Mouse (Mus musculus): ENCODE results near the gene Trex1. TPM values are rescaled to one million over a fixed set of nuclear protein-coding genes. Genes with fewer than 3 reads are reported as not detected.
A peak's percentile ranks its signal among the peaks of the same experiment; 100 is the strongest.

The Trex1 gene
- polyA plus RNA-seq, 1 experiment from 2014 or later: 15.2 TPM

- H3K9ac ChIP-seq (ENCODE audit: low read depth, low read length): no peak overlapping the region
- 91% methylated on average over 16 of the region's 16 CpGs for WGBS
- no peaks in the 10 kb centered on the region for H3K27me3 ChIP-seq (ENCODE audit: insufficient read depth, low read length)
- TF ChIP-seq CTCF (IDR thresholded peaks at IDR 0.05; ENCODE audit: low read depth): no peak
- no peaks in the 10 kb centered on the region for H3K9me3 ChIP-seq (replicated peaks; ENCODE audit: low read length)
- no peak for DNase-seq (ENCODE audit: low spot score)
- no peak overlapping the region for H3K4me2 ChIP-seq (ENCODE audit: low read length)
- H3K4me3 ChIP-seq (replicated peaks; ENCODE audit: low read depth, low read length): no peak overlapping the region
- H3K36me3 ChIP-seq (ENCODE audit: insufficient read depth, low read length): peaks cover 43% of the 10 kb centered on the region
- no peak overlapping the region for H3K27ac ChIP-seq
- peaks cover 11% of the 10 kb centered on the region; the same call in 1 of the 2 replicates for H3K4me1 ChIP-seq (replicated peaks; ENCODE audit: insufficient read depth, low read length)
- peak; percentile 6; the same call in 1 of the 2 replicates for ATAC-seq (replicated peaks; ENCODE audit: low FRiP score, low read depth)
Observed at GRCm38 (mm10) chr9:109060184-109060897, 807 bp upstream of the Trex1 start.

GRCm38 (mm10) chr9:109058006-109058765 lies 1.3 kb downstream of the Trex1 start:
- Histone ChIP-seq H3K36me3 (ENCODE audit: insufficient read depth, low read length) (peaks cover 25% of the 10 kb centered on the region; the same call in 1 of the 2 replicates), H3K4me2 (ENCODE audit: low read length) (peak overlapping the region; percentile 63), H3K4me1 (replicated peaks; ENCODE audit: insufficient read depth, low read length) (peaks cover 20% of the 10 kb centered on the region; the same call in 1 of the 2 replicates), H3K27ac (peak overlapping the region; percentile 90), H3K9me3 (replicated peaks; ENCODE audit: low read length) (no peaks in the 10 kb centered on the region), H3K4me3 (replicated peaks; ENCODE audit: low read depth, low read length) (peak overlapping the region; percentile 37), H3K9ac (ENCODE audit: low read depth, low read length) (peak overlapping the region; percentile 56), H3K27me3 (ENCODE audit: insufficient read depth, low read length) (no peaks in the 10 kb centered on the region)
- ATAC-seq (replicated peaks; ENCODE audit: low FRiP score, low read depth) (no peak), DNase-seq (ENCODE audit: low spot score) (no peak)
- no peak for TF ChIP-seq CTCF (IDR thresholded peaks at IDR 0.05; ENCODE audit: low read depth)
- WGBS: 93% methylated on average over 19 of the region's 19 CpGs

GRCm38 (mm10) chr9:109057543-109057942 lies 2.0 kb downstream of the Trex1 start:
- Histone ChIP-seq H3K9me3 (replicated peaks; ENCODE audit: low read length) (no peaks in the 10 kb centered on the region), H3K36me3 (ENCODE audit: insufficient read depth, low read length) (peaks cover 23% of the 10 kb centered on the region; the same call in 1 of the 2 replicates), H3K27ac (no peak overlapping the region), H3K27me3 (ENCODE audit: insufficient read depth, low read length) (no peaks in the 10 kb centered on the region), H3K4me3 (replicated peaks; ENCODE audit: low read depth, low read length) (no peak overlapping the region), H3K4me1 (replicated peaks; ENCODE audit: insufficient read depth, low read length) (peaks cover 20% of the 10 kb centered on the region; the same call in 1 of the 2 replicates), H3K4me2 (ENCODE audit: low read length) (no peak overlapping the region), H3K9ac (ENCODE audit: low read depth, low read length) (no peak overlapping the region)
- ATAC-seq (replicated peaks; ENCODE audit: low FRiP score, low read depth) (no peak), DNase-seq (ENCODE audit: low spot score) (no peak)
- TF ChIP-seq CTCF (IDR thresholded peaks at IDR 0.05; ENCODE audit: low read depth): no peak
- 95% methylated on average over 5 of the region's 5 CpGs for WGBS

GRCm38 (mm10) chr9:109056916-109057315 lies 2.6 kb downstream of the Trex1 start:
- DNase-seq (ENCODE audit: low spot score) (no peak), ATAC-seq (replicated peaks; ENCODE audit: low FRiP score, low read depth) (no peak)
- Histone ChIP-seq H3K27ac (no peak overlapping the region), H3K4me1 (replicated peaks; ENCODE audit: insufficient read depth, low read length) (peaks cover 20% of the 10 kb centered on the region; the same call in 1 of the 2 replicates), H3K36me3 (ENCODE audit: insufficient read depth, low read length) (peaks cover 23% of the 10 kb centered on the region; the same call in 1 of the 2 replicates), H3K4me2 (ENCODE audit: low read length) (no peak overlapping the region), H3K27me3 (ENCODE audit: insufficient read depth, low read length) (no peaks in the 10 kb centered on the region), H3K4me3 (replicated peaks; ENCODE audit: low read depth, low read length) (no peak overlapping the region), H3K9me3 (replicated peaks; ENCODE audit: low read length) (no peaks in the 10 kb centered on the region), H3K9ac (ENCODE audit: low read depth, low read length) (no peak overlapping the region)
- WGBS: 83% methylated on average over 4 of the region's 4 CpGs
- TF ChIP-seq CTCF (IDR thresholded peaks at IDR 0.05; ENCODE audit: low read depth): no peak

- WGBS: 91% methylated on average over 17 of the region's 17 CpGs
- Histone ChIP-seq H3K4me1 (replicated peaks; ENCODE audit: insufficient read depth, low read length) (peaks cover 20% of the 10 kb centered on the region; the same call in 1 of the 2 replicates), H3K9ac (ENCODE audit: low read depth, low read length) (no peak overlapping the region), H3K4me3 (replicated peaks; ENCODE audit: low read depth, low read length) (no peak overlapping the region), H3K27ac (no peak overlapping the region), H3K4me2 (ENCODE audit: low read length) (no peak overlapping the region), H3K36me3 (ENCODE audit: insufficient read depth, low read length) (peaks cover 23% of the 10 kb centered on the region), H3K27me3 (ENCODE audit: insufficient read depth, low read length) (no peaks in the 10 kb centered on the region), H3K9me3 (replicated peaks; ENCODE audit: low read length) (no peaks in the 10 kb centered on the region)
- ATAC-seq (replicated peaks; ENCODE audit: low FRiP score, low read depth): no peak
- TF ChIP-seq CTCF (IDR thresholded peaks at IDR 0.05; ENCODE audit: low read depth): no peak
- DNase-seq (ENCODE audit: low spot score): no peak
Observed at GRCm38 (mm10) chr9:109056081-109056690, 3.3 kb downstream of the Trex1 start.

Data from kidney, postnatal 0 days (tissue).